Comparison of ENCODE assay signal across 8 mouse cellular contexts in the genomic region with DNA sequence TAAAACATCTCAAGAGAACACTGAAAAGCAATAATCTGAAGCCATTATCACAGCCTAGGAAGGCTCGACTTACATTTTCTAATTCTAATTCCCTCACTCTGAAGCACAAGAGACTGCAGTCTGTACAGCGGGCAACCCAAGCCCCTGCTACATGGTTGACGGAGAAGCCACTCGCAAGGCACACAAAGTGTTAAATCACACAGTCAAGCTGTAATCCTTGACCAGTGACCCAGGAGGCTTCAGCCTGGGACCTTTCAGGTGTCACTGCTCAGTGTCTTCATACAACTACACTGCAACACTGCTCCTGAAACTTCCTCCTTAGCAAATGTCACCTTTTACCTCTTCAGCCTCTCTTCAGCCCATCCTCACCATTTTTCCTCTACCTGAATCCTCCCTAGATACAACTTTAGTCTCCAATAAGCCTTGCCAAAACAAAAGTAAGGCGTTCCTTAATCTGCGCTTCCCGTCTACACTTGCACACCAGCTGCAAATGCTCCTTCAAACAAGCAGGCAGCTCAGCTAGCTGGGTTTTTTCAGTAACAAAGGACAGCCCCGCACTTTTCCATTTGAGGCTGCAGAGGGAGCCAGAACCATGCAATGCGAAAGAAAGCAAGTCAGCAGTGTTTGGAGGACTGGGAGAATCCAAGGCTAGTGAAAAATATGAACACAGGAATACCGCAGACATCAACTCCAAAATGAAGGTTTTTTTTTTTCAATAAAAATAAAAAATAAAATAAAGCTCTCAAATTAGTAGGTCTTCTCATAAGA.
DNase-seq lines count a peak whose midpoint lies in the region; ATAC-seq and TF ChIP-seq lines count a peak whose summit lies in the region.

No protein-coding gene starts in this region.

- no peak for TF ChIP-seq CTCF in G1E (IDR thresholded peaks at IDR 0.05; ENCODE audit: low read depth, low read length)

- intact Hi-C loops in heart, postnatal 14 days (cut with DNase I) = loop anchor here (5.0 to 10.0 kb wide), 6 partner anchors 203 to 1773 kb away; a partner anchor contains a TSS

- peak; percentile 56; the same call in 1 of the 2 replicates for ATAC-seq in G1E (ENCODE audit: extremely low read depth, insufficient number of reproducible peaks, low FRiP score, poor library complexity, severe bottlenecking)
- ATAC-seq in forebrain, embryonic 15.5 days (replicated peaks) = peak; percentile 80
- peak; percentile 45; the same call in 1 of the 2 replicates for ATAC-seq in liver, embryonic 16.5 days (ENCODE audit: low read depth)

- no peaks in the 10 kb centered on the region for H3K9me3 ChIP-seq in G1E (replicated peaks)
- H3K9me3 ChIP-seq in forebrain, embryonic 15.5 days = no peaks in the 10 kb centered on the region
- no peaks in the 10 kb centered on the region for H3K9me3 ChIP-seq in liver, embryonic 16.5 days (replicated peaks; ENCODE audit: control insufficient read depth, low read length)

- no peaks in the 10 kb centered on the region for H3K27me3 ChIP-seq in G1E (ENCODE audit: insufficient read depth, low read length)
- H3K27me3 ChIP-seq in forebrain, embryonic 15.5 days = no peaks in the 10 kb centered on the region
- H3K27me3 ChIP-seq in liver, embryonic 16.5 days (ENCODE audit: control insufficient read depth, insufficient read depth, low read depth, low read length) = no peaks in the 10 kb centered on the region

- peaks cover 14% of the 10 kb centered on the region; the same call in 1 of the 2 replicates for H3K4me1 ChIP-seq in G1E (ENCODE audit: insufficient read depth, low read depth, low read length)
- peaks cover 48% of the 10 kb centered on the region for H3K4me1 ChIP-seq in forebrain, embryonic 15.5 days
- H3K4me1 ChIP-seq in liver, embryonic 16.5 days (ENCODE audit: control insufficient read depth, low read depth, low read length) = no peaks in the 10 kb centered on the region; the same call in 1 of the 2 replicates

- H3K4me3 ChIP-seq in G1E (ENCODE audit: low read depth, low read length) = no peak overlapping the region
- H3K4me3 ChIP-seq in forebrain, embryonic 15.5 days = no peak overlapping the region
- H3K4me3 ChIP-seq in liver, embryonic 16.5 days (ENCODE audit: low read depth, low read length) = no peak overlapping the region

- H3K27ac ChIP-seq in forebrain, embryonic 15.5 days (replicated peaks) = peak overlapping the region; percentile 52; the same call in 1 of the 2 replicates
- H3K27ac ChIP-seq in liver, embryonic 16.5 days (ENCODE audit: low read length) = no peak overlapping the region

- no peaks in the 10 kb centered on the region for H3K36me3 ChIP-seq in G1E (replicated peaks)
- no peaks in the 10 kb centered on the region for H3K36me3 ChIP-seq in forebrain, embryonic 15.5 days
- no peaks in the 10 kb centered on the region for H3K36me3 ChIP-seq in liver, embryonic 16.5 days (ENCODE audit: control insufficient read depth, insufficient read depth)

- H3K4me2 ChIP-seq in forebrain, embryonic 15.5 days (replicated peaks) = no peak overlapping the region; the same call in 1 of the 2 replicates
- H3K4me2 ChIP-seq in liver, embryonic 16.5 days (ENCODE audit: low read depth, low read length) = no peak overlapping the region

- peak overlapping the region; percentile 9; the same call in 1 of the 2 replicates for H3K9ac ChIP-seq in forebrain, embryonic 15.5 days (replicated peaks)
- H3K9ac ChIP-seq in liver, embryonic 16.5 days (ENCODE audit: low read depth, low read length) = no peak overlapping the region

- no peak for DNase-seq in G1E (ENCODE audit: low spot score)
- DNase-seq in cerebellum, adult 11-12 months = peak; percentile 64
- DNase-seq in heart, postnatal 14 days = peak; percentile 53 to 74
- DNase-seq in kidney, postnatal 36 days = peak; percentile 48 to 66
- peak; percentile 30 for DNase-seq in ovary, adult 18-20 months (ENCODE audit: low spot score)
- DNase-seq in natural killer cell, adult 2 months (ENCODE audit: low spot score in 2 of 2) = no peak

- WGBS in forebrain, embryonic 15.5 days = 26% methylated on average over 10 of the region's 10 CpGs
- WGBS in liver, embryonic 16.5 days (ENCODE audit: insufficient replicate concordance) = 36% methylated on average over 10 of the region's 10 CpGs

Comparison
In these comparisons a context has a peak if more than half of its experiments do, and no peak if none do; other contexts are left out.
1. DNase-seq: peak in cerebellum, adult 11-12 months (single experiment), heart, postnatal 14 days (2 of 2), kidney, postnatal 36 days (2 of 2) and ovary, adult 18-20 months (single experiment); none in G1E (single experiment) and natural killer cell, adult 2 months (0 of 2).
2. Peak in every context shown above with its lines, with median percentiles within 50 percentile points of each other: ATAC-seq.